Mouse (Mus musculus) erythroblast, embryonic 14.5 days (primary cell): ENCODE measurements around the gene Men1. TPM values are rescaled to one million over a fixed set of nuclear protein-coding genes. Genes with fewer than 3 reads are reported as not detected.

Source experiments
- H3K27me3 ChIP-seq: 2 replicates; pipeline ENCODE4 v1.6.1; 2012; ENCODE audit warnings: inconsistent platforms; ENCODE audit not compliant: control insufficient read depth
- H3K36me3 ChIP-seq: 2 replicates; pipeline ENCODE4 v1.6.1; 2012; ENCODE audit warnings: mild to moderate bottlenecking, inconsistent platforms; ENCODE audit not compliant: control insufficient read depth
- H3K4me1 ChIP-seq: 2 replicates; pipeline ENCODE4 v1.6.1; 2012; ENCODE audit warnings: inconsistent platforms; ENCODE audit not compliant: control insufficient read depth
- H3K4me3 ChIP-seq: replicated peaks from 2 replicates; pipeline ENCODE3; 2012; ENCODE audit warnings: moderate library complexity, mild to moderate bottlenecking, inconsistent platforms
- H3K9me3 ChIP-seq: 2 replicates; pipeline ENCODE4 v1.6.1; 2012; ENCODE audit warnings: low read length, inconsistent platforms, mixed read lengths; ENCODE audit not compliant: control insufficient read depth
- GATA1 ChIP-seq: IDR thresholded peaks from 2 replicates; pipeline ENCODE4 v1.6.1; 2012; ENCODE audit warnings: low read length, inconsistent platforms, mixed read lengths
- TAL1 ChIP-seq: IDR thresholded peaks from 3 replicates; pipeline ENCODE4 v1.6.1; 2012; ENCODE audit warnings: low read length, inconsistent platforms, mixed read lengths
- polyA plus RNA-seq: library from polyadenylated mRNA; stranded (reverse); fragments of >175 nt; gene quantifications from 2 replicates; pipeline ENCODE4 v1.2.3, GENCODE M21; 2012

Men1 gene
- polyA plus RNA-seq, 1 experiment, result 8.3 TPM

GRCm38 (mm10) chr19:6291117-6291781, 43.5 kb upstream of the Men1 start:
- H3K4me3 ChIP-seq, result peak overlapping the region; percentile 43

GRCm38 (mm10) chr19:6292262-6292661, 42.5 kb upstream of the Men1 start:
- no peaks in the 10 kb centered on the region for H3K9me3 ChIP-seq
- H3K4me1 ChIP-seq, result peaks cover 91% of the 10 kb centered on the region
- no peak for TF ChIP-seq TAL1
- TF ChIP-seq GATA1, result no peak
- peaks cover 95% of the 10 kb centered on the region for H3K36me3 ChIP-seq
- H3K4me3 ChIP-seq, result no peak overlapping the region
- H3K27me3 ChIP-seq, result no peaks in the 10 kb centered on the region

More at GRCm38 (mm10) chr19:6291117-6291781, 43.5 kb upstream of the Men1 start:
- TF ChIP-seq TAL1 (no peak), GATA1 (no peak)
- Histone ChIP-seq H3K36me3 (peaks cover 95% of the 10 kb centered on the region), H3K27me3 (no peaks in the 10 kb centered on the region), H3K9me3 (no peaks in the 10 kb centered on the region), H3K4me1 (peaks cover 91% of the 10 kb centered on the region)

- Histone ChIP-seq H3K4me3 (no peak overlapping the region), H3K4me1 (peaks cover 93% of the 10 kb centered on the region), H3K9me3 (no peaks in the 10 kb centered on the region), H3K36me3 (peaks cover 96% of the 10 kb centered on the region), H3K27me3 (no peaks in the 10 kb centered on the region)
- TF ChIP-seq GATA1, result no peak
- no peak for TF ChIP-seq TAL1
These were observed 40.5 kb upstream of the Men1 start for GRCm38 (mm10) chr19:6294301-6294700.

GRCm38 (mm10) chr19:6296551-6297210, 38.1 kb upstream of the Men1 start:
- Histone ChIP-seq H3K27me3 (no peaks in the 10 kb centered on the region), H3K4me1 (peaks cover 95% of the 10 kb centered on the region), H3K4me3 (no peak overlapping the region), H3K9me3 (no peaks in the 10 kb centered on the region), H3K36me3 (peaks cover 97% of the 10 kb centered on the region)
- no peak for TF ChIP-seq GATA1
- TF ChIP-seq TAL1, result no peak

- Histone ChIP-seq H3K4me1 (peaks cover 95% of the 10 kb centered on the region), H3K36me3 (peaks cover 96% of the 10 kb centered on the region), H3K4me3 (peak overlapping the region; percentile 45), H3K27me3 (no peaks in the 10 kb centered on the region), H3K9me3 (no peaks in the 10 kb centered on the region)
- TF ChIP-seq TAL1 (no peak), GATA1 (no peak)
These were observed 37.1 kb upstream of the Men1 start for GRCm38 (mm10) chr19:6297641-6298040.

GRCm38 (mm10) chr19:6299003-6299402, 35.8 kb upstream of the Men1 start:
- Histone ChIP-seq H3K4me3 (peak overlapping the region; percentile 45), H3K36me3 (peaks cover 84% of the 10 kb centered on the region), H3K27me3 (no peaks in the 10 kb centered on the region), H3K4me1 (peaks cover 97% of the 10 kb centered on the region), H3K9me3 (no peaks in the 10 kb centered on the region)
- TF ChIP-seq GATA1, result no peak
- no peak for TF ChIP-seq TAL1

GRCm38 (mm10) chr19:6299450-6300267, 35.1 kb upstream of the Men1 start:
- Histone ChIP-seq H3K4me3 (peak overlapping the region; percentile 34), H3K36me3 (peaks cover 78% of the 10 kb centered on the region), H3K27me3 (no peaks in the 10 kb centered on the region), H3K9me3 (no peaks in the 10 kb centered on the region), H3K4me1 (peaks cover 100% of the 10 kb centered on the region)
- TF ChIP-seq GATA1 (no peak), TAL1 (no peak)

GRCm38 (mm10) chr19:6300402-6300841, 34.4 kb upstream of the Men1 start:
- TF ChIP-seq TAL1 (peak; percentile 91), GATA1 (peak; percentile 78)
- H3K36me3 ChIP-seq, result peaks cover 70% of the 10 kb centered on the region
- H3K4me3 ChIP-seq, result peak overlapping the region; percentile 34
- peaks cover 99% of the 10 kb centered on the region for H3K4me1 ChIP-seq
- no peaks in the 10 kb centered on the region for H3K9me3 ChIP-seq
- H3K27me3 ChIP-seq, result no peaks in the 10 kb centered on the region

GRCm38 (mm10) chr19:6302114-6302513, 32.7 kb upstream of the Men1 start:
- no peak for TF ChIP-seq GATA1
- TF ChIP-seq TAL1, result no peak
- Histone ChIP-seq H3K4me1 (peaks cover 97% of the 10 kb centered on the region), H3K27me3 (no peaks in the 10 kb centered on the region), H3K4me3 (no peak overlapping the region), H3K36me3 (peaks cover 53% of the 10 kb centered on the region), H3K9me3 (no peaks in the 10 kb centered on the region)
